Mouse (Mus musculus): ENCODE measurements around the gene Ccdc22. TPM values are rescaled to one million over a fixed set of nuclear protein-coding genes. Genes with fewer than 3 reads are reported as not detected.

Gene Ccdc22
- 23.0 to 25.1 TPM (median 24.2 TPM) in 4 replicates for total RNA-seq (2023; ENCODE audit: inconsistent age)

GRCm38 (mm10) chrX:7604879-7605574 is at the start of gene Ccdc22:
TSS of gene Ccdc22 (minus strand) at chrX:7605517.

DNA sequence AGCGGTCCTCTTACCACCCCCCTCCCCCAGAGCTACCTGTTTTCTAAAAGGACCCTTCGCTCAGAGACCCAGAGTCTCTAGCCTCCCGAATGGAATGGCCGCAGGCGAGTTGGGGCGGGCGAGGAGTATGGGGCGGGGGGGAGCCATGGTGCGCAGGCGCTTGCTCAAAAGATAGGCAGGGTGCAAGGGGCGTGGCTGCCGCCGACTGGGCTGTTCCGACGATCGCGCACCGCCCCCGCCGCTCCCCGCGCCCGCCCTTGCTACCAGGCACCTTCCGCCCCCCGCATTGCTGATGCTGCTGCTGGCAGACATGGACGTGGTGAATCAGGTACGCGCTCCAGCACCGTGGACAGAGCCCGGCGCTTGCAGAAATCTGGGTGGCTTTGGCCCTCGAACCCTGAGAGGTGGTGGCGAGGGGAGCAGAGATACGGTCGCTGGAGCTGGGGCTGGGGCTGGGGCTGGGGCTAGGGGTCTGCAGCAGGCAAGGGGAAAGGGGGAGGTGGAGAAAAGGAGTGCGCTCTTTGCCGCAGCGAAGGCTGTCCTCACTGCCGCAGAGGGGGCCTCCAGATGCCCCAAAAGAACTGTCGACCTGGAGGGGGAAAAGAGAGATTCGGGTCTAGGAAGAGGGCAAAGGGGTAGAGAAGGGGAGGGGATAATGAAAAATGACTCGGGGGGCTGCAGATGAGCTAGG is 33.2 kb upstream of the Ccdc22 start, which contains the start of gene Syp:
Gene Syp (plus strand): TSS at position 71 of the 691 bp plus-strand sequence.

GRCm38 (mm10) chrX:7606783-7607182 is 1.5 kb upstream of the Ccdc22 start, which contains the start of gene Cacna1f:
TSS of gene Cacna1f (plus strand) at chrX:7607083.

DNA sequence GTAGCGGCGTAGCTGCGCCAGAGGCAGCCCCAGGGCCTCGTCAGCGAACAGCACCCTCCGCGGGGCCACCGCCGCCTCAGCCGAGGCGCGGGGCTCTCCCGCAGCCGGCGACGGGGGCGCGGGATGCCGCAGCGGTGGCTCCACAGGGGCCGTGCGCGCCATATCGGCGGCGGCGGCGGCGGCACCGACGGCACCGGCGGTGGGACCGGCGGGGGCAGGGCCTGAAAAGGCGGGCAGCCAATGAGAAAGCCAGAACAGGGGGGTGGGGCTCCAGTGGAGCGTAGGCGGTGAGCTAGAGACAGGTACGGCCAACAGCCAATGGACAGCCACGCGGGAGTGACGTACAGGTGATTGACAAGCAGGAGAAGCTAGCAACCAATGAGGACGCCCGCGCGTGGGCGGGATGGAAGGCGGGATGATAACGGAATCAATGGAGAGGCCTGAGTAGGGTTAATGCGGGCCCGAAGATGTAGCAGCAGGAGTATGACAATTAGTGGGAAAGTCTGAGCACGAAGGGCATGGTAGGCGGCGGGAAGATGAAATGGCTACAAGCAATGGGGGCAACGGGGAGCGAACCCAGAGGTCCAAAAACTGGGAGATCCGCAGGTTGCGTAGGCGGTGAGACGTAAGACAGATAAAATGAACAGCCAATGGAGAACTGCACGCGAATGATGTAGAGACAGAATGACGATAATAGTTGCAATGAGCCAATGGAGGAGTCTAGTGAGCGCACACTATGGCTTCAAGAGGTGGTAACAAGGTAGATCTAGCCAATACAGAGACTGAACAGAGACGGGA is 31.0 kb downstream of the Ccdc22 start, which contains the start of gene Ppp1r3f:
Gene Ppp1r3f (minus strand): TSS at position 197 of the 798 bp plus-strand sequence.

DNA sequence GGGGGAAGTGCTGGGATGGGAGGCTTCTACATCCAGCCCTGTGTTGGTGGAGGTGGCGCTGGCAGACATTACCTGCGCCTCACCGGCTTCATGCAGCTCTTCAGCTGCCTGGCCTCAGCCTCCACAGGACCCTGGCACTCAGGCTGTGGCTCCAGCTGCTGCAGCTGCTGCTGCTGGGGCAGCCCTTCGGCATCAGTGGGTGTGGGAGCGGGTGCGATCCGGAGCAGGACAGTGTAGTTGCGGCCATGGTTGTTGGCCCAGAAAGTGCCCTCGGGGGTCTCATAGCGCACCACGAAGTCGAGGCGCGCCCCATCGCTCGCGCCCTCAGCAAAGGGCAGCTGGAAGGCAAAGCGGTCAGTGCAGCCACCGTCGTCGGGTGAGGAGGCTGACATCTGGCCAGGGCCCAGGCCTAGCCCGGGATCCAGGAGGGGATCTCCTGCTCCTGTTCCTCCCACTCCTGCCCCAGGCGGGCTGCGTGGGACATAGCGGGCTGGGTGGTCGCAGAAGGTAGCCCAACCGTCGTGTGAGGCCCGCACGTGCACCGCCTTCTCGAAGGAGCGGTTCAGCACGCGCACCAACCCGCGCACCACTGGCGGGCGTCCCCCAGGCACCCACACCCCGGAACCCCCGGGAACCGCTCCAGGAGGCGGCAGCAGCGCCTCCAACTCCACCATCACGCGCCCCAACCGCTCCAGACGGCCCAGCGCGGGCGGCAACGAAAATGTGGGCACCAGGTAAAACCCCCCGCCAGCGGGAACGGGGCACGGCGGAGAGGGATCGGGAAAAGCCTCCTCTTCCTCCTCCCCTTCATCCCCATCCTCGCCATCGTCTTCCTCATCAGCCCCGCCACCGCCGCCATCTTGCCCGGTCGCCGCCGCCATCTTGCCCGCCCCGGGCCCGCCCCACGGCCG is 31.9 kb downstream of the Ccdc22 start, which contains the start of gene Foxp3:
Gene Foxp3 (plus strand): TSS at position 469 of the 911 bp plus-strand sequence.

Other genes starting within 250 kb of the Ccdc22 start
- gene Usp27x, start 229.7 kb downstream of the Ccdc22 start, total RNA-seq (2023; ENCODE audit: inconsistent age): 0.19 to 0.67 TPM (median 0.44 TPM) in 4 replicates
- gene Foxp3, start 31.9 kb downstream of the Ccdc22 start, total RNA-seq (2023; ENCODE audit: inconsistent age): not detected in 4 replicates
- 6.6 to 7.6 TPM (median 6.9 TPM) in 4 replicates for gene Ppp1r3f, start 31.2 kb downstream of the Ccdc22 start, total RNA-seq (2023; ENCODE audit: inconsistent age)
- gene Cacna1f, start 1.6 kb upstream of the Ccdc22 start, total RNA-seq (2023; ENCODE audit: inconsistent age): not detected in 4 replicates
- 0.19 to 0.39 TPM (median 0.39 TPM) in 3 of 4 replicates, not detected in the other for gene Syp, start 33.0 kb upstream of the Ccdc22 start, total RNA-seq (2023; ENCODE audit: inconsistent age)
- gene Prickle3, start 51.7 kb upstream of the Ccdc22 start, total RNA-seq (2023; ENCODE audit: inconsistent age): 24.8 to 33.8 TPM (median 31.3 TPM) in 4 replicates
- 84.5 to 110 TPM (median 102 TPM) in 4 replicates for gene Plp2, start 65.9 kb upstream of the Ccdc22 start, total RNA-seq (2023; ENCODE audit: inconsistent age)
- gene Magix, start 75.7 kb upstream of the Ccdc22 start, total RNA-seq (2023; ENCODE audit: inconsistent age): not detected in 4 replicates
- 48.1 to 53.2 TPM (median 52.3 TPM) in 4 replicates for gene Gpkow, start 91.6 kb upstream of the Ccdc22 start, total RNA-seq (2023; ENCODE audit: inconsistent age)
- gene Wdr45, start 108.8 kb upstream of the Ccdc22 start, total RNA-seq (2023; ENCODE audit: inconsistent age): 63.9 to 81.8 TPM (median 66.9 TPM) in 4 replicates
- not detected in 4 replicates for gene Gm45208, start 116.7 kb upstream of the Ccdc22 start, total RNA-seq (2023; ENCODE audit: inconsistent age)
- gene Praf2, start 122.9 kb upstream of the Ccdc22 start, total RNA-seq (2023; ENCODE audit: inconsistent age): 13.8 to 16.3 TPM (median 14.6 TPM) in 4 replicates
- gene Ccdc120, start 145.4 kb upstream of the Ccdc22 start, total RNA-seq (2023; ENCODE audit: inconsistent age): not detected in 4 replicates
- gene Tfe3, start 157.0 kb upstream of the Ccdc22 start, total RNA-seq (2023; ENCODE audit: inconsistent age): 25.5 to 32.5 TPM (median 29.5 TPM) in 4 replicates
- gene Gripap1, start 184.2 kb upstream of the Ccdc22 start, total RNA-seq (2023; ENCODE audit: inconsistent age): 275 to 287 TPM (median 279 TPM) in 4 replicates
- gene Kcnd1, start 216.8 kb upstream of the Ccdc22 start, total RNA-seq (2023; ENCODE audit: inconsistent age): 0.74 to 1.5 TPM (median 0.90 TPM) in 4 replicates
- 194 to 202 TPM (median 199 TPM) in 4 replicates for gene Otud5, start 235.8 kb upstream of the Ccdc22 start, total RNA-seq (2023; ENCODE audit: inconsistent age)